Mouse (Mus musculus): ENCODE measurements at regions not wholly inside any gene's neighbourhood (a gene's known extent, or its start where the extent isn't known, plus 50 kb on each side); places are given as distances from the start of the nearest gene placed in this dataset.
A peak's percentile ranks its signal among the peaks of the same experiment; 100 is the strongest.

- DNase-seq: no peak
These were observed 387.9 kb upstream of the 4921530L21Rik start for GRCm38 (mm10) chr14:95493154-95493553.

- DNase-seq: no peak
These were observed 387.1 kb upstream of the 4921530L21Rik start for GRCm38 (mm10) chr14:95493958-95494357.

GRCm38 (mm10) chr14:95515072-95515471 is 366.0 kb upstream of the 4921530L21Rik start:
- DNase-seq: no peak

- DNase-seq: no peak
These were observed 362.2 kb upstream of the 4921530L21Rik start for GRCm38 (mm10) chr14:95518837-95519236.

- DNase-seq: no peak
These were observed 337.2 kb upstream of the 4921530L21Rik start for GRCm38 (mm10) chr14:95543863-95544262.

GRCm38 (mm10) chr14:95591075-95591474 is 290.0 kb upstream of the 4921530L21Rik start:
- no peak for DNase-seq

GRCm38 (mm10) chr14:95596385-95596784 is 284.7 kb upstream of the 4921530L21Rik start:
- peak; percentile 30 for DNase-seq

- DNase-seq: no peak
These were observed 235.1 kb upstream of the 4921530L21Rik start for GRCm38 (mm10) chr14:95645980-95646379.

GRCm38 (mm10) chr14:95659552-95659951 is 221.5 kb upstream of the 4921530L21Rik start:
- no peak for DNase-seq

- DNase-seq: no peak
These were observed 220.2 kb upstream of the 4921530L21Rik start for GRCm38 (mm10) chr14:95660862-95661261.

- DNase-seq: no peak
These were observed 219.6 kb upstream of the 4921530L21Rik start for GRCm38 (mm10) chr14:95661416-95661815.

GRCm38 (mm10) chr14:95687448-95687847 is 193.6 kb upstream of the 4921530L21Rik start:
- DNase-seq: no peak

- DNase-seq: no peak
These were observed 192.4 kb upstream of the 4921530L21Rik start for GRCm38 (mm10) chr14:95688611-95689010.

GRCm38 (mm10) chr14:95726082-95726481 is 155.0 kb upstream of the 4921530L21Rik start:
- no peak for DNase-seq

GRCm38 (mm10) chr14:95775737-95776136 is 105.3 kb upstream of the 4921530L21Rik start:
- no peak for DNase-seq

- DNase-seq: peak; percentile 11
These were observed 103.6 kb upstream of the 4921530L21Rik start for GRCm38 (mm10) chr14:95777439-95777838.

Data from embryo, embryonic 11 days (tissue).